Mouse (Mus musculus) kidney, adult 2 months (tissue): ENCODE data around the gene Kcnb1.

Source experiments
- CTCF ChIP-seq: fragments of 200-500 bp; conservative IDR thresholded peaks from 2 replicates; pipeline ENCODE4 v1.5.1; 2011; ENCODE audit warnings: low read depth, mild to moderate bottlenecking, control low read depth, low read length, moderate library complexity, mixed read lengths; ENCODE audit not compliant: insufficient read depth, insufficient read length
- POLR2A ChIP-seq: fragments of 200-500 bp; IDR thresholded peaks from one replicate; pipeline ENCODE4 v1.6.1; 2011; ENCODE audit warnings: low read depth, low read length, control low read depth

GRCm38 (mm10) chr2:167066528-167067516, 123.1 kb downstream of the Kcnb1 start:
- TF ChIP-seq CTCF (no peak), POLR2A (no peak)
